Mouse (Mus musculus): Measurements from ENCODE around the gene Grem2. TPM values are rescaled to one million over a fixed set of nuclear protein-coding genes. Genes with fewer than 3 reads are reported as not detected.

The Grem2 gene
- total RNA-seq (2021) = under 1 TPM; 0.48 to 0.90 TPM
- long read RNA-seq, experiment 1 = 0 reads
- long read RNA-seq, experiment 2, partial matches to known transcripts = 0 of 2 reads
- long read RNA-seq, experiment 2, other reads (novel, unspliced or antisense) = 1 of 2 reads

DNA sequence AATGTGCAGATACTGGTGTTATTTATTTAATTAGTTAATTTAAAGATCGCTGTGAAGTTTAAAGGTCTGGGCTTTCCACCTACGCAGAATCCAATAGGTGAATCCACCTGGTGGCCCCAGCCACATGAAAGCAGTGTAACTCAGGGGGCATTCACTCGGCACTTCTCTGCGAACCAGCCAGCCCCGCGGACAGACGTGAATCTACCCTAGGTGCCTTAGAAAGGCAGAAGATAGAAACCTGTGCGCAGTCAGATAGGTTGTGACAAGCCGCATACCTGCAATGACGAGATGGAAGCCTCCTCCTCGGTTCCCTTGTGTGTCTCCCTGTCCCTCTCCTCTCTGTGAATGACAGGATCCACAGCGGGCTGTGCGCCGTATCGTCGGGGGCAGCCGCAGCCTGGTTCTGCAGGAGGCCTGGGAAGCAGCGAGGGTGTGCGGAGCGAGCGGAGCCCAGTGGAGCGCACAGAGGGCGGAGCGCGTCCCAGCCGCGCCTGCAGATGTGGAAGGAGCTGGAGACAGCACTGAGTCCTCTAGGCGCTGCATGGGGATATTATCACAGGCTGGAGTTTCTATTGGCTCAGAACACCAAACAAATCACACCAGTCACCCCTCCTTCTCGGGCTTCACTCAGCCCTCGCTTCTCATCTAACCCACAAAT is at the start of gene Grem2:
Gene Grem2 (minus strand): TSS at position 522 of the 658 bp plus-strand sequence.
- peak in 1 of 2 experiments; percentile 11 for DNase-seq (ENCODE audit: low spot score in 2 of 2)

DNA sequence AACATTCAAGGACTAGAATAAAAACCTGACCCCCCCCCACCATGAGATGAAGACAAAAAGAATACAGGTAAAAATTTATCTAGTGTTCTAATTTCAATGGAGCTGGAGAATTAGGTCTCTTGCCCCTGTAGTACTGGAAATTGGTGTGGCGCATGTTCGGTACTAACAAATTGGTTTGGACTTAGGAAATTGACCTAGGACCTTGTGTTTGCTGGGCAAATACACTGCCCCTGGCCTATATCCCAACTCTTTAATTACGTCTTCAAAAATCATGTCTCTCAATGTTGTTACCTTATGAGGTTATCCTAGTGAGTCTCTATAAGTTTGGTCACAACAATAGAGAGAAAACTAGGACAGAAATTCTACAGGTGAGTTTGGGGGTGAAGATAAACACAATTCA is 38.2 kb upstream of the Grem2 start:
- no peak for DNase-seq (ENCODE audit: low spot score in 2 of 2)

DNA sequence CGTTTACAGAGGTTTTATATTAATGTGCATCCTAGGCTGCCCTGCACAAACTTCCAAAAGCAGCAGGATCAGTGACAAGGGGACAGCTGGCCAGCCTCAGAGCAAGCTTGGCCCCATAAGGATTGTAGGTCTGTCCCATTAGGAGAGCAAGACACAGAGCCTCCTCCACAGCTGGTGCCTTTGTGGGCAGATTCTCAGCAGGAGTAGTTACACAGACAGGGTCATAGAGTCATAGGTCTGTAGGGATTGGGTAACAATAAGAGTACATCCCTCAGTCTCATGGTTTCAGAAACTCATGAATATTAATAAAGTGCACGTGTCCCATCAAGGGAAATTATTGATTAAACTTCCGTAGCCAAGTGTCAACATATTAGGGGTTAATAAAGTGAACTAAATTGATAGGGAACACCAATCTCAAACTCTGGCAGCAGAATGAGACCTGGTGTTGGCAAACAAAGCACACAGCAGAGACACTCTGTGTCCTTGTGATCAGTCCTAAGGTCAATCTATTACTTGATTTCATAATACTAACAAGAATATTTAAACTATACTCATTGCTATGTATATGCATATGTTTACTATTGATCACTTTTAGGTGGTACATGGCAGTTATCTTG is 9.5 kb upstream of the Grem2 start:
- no peak for DNase-seq (ENCODE audit: low spot score in 2 of 2)

DNA sequence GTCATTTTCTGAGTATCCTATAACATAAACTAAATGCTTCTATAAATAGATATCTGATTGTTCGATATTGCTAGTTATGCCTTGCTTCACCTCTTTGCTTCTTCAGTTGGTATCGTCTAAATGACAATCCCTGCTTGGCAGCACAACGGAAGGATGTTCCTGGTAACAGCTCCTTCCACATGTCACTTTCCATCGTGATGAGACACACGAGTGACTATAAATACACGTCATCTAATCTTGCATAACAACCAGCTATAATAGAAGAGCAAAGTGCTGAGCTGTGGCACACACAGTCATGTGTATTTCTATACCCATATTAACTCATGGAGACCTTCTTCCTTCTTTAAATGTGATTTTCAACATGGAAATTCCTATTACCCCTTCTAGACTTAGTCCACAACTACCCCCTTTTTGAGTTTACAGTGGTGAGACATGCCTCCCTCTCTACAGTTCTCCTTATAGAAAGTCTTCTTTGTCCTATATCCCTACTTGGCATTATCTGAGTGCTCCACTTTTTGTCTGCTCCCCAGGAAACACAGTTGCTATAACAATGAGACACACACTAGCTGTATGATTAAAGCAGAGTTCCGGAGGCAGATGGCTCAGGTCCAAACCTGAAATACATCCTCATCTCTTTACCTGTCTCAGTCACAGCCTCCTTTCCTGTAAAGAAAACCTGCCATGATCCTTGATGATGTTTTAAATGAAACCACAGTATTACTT is 8.0 kb upstream of the Grem2 start:
- no peak for DNase-seq (ENCODE audit: low spot score in 2 of 2)

DNA sequence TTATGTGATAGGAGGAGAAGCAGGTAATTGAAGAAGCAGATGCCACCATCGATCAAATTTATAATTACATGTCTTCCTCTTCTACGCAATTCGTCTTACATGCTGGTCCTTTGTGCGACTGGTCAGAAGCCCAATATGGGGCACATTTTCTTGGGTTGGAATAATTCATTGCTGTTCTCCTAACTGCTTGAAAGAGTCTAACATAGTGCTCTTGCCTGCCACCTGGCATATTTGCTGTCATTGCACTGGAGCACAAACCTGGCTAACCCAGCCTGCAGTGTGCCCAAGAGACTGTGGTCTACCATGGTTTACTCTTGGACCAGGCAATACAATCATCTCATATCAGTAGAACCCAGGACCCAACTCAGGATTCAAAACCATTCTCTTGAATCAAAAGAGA is 2.7 kb downstream of the Grem2 start:
- no peak for DNase-seq (ENCODE audit: low spot score in 2 of 2)

DNA sequence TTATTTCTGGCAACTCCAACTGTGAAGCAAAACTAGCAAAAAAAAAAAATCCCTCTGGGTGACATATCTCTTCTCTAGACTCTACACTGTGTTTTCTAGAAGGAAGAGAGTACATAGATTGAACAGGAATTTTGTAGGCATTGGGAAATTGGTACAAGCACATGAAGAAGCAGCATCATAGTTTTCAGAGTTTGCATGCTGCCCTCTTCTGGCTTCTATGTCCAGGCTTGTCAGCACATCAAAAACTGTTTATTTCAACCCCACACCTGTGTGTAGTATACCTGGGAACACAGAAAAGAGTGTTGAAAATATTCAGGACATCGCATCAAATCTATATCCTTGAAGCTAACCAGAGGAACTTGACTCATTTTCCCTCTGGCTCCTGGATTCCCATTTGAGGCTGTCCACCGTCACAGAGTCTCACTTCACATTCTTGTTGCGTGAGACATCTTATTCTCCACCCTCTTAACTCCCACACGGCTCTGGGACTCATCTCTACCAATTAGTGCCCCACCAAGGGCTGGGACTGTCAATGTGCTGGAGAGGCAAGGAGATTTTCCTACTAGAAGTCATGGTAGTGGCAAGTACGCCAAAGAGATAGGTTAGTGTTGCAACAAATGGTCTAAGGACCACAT is 3.3 kb downstream of the Grem2 start:
- no peak for DNase-seq (ENCODE audit: low spot score in 2 of 2)

DNA sequence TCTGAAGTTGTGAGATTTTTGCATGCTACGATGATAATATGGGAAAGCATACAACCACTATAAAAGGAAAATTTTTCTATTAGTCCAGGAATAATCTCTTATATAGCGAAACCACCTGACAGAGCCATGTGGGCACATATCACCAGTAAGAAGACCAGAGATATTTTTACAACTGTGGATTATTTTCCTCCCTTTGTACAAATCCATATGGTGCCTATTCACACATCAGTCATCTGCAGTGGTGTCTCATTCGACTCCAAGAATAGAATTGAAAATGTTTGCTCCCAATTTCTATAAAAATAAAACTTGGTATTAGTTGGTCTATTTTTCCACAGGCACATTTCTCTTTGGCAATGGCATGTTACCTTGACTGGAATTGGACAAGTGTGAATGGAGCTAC is 11.8 kb downstream of the Grem2 start:
- DNase-seq (ENCODE audit: low spot score in 2 of 2) = no peak

DNA sequence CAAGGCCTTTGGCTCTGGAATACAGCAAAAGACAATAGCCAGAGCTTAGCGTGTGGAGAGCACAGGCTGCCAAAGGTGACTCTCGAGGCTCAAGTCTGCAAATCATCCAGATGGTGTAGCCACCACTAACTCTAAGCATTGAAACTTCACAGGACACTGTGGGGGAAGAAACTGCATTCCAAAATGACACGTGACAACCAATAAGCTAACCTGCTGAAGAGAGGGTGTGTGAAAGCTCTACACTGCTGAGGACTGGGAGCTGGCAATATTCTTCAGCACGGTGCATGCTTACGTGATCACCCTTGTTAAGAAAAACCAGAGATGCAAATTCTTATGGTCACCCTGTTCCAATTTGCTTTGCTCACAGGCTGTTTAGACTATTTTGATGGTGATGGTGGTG is 13.4 kb downstream of the Grem2 start:
- DNase-seq (ENCODE audit: low spot score in 2 of 2) = no peak

DNA sequence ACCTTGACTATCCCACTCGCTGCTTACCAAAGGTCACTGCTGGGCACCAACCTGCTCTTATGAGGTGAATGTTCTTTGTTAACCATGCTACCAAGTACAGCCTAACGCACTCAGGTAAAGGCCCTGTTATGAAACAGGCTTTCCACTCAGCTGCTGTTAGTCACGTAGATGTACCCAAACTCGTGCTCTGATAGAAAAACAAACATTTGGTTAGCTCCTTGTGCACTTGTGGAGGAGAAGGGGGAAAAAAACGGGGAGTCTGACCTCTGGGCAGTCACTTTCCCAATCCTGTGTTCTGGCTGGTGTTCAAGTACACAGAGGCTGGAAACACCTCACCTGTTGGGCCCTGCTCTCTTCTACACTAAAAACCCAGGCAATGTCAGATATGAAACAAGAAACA is 14.0 kb downstream of the Grem2 start:
- no peak for DNase-seq (ENCODE audit: low spot score in 2 of 2)

DNA sequence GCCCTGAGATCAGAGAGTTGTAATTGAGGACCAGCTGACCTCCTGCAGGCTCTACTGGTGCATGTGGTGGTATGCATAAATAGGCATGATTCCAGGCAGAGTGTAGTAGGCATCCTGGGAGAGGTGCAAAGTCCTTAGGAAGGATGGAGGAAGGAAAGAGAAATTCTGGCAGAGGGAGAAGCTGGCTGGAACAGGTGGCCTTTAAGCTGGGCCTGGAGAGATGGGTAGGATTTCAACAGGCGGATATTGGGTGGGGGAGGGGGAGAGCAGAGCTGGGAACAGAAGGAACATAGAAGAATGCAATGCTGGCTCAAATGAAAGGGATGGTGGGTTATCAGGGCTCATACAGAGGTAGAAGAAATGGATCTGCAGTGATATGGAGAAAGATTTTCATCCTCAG is 18.9 kb downstream of the Grem2 start:
- DNase-seq (ENCODE audit: low spot score in 2 of 2) = no peak

DNA sequence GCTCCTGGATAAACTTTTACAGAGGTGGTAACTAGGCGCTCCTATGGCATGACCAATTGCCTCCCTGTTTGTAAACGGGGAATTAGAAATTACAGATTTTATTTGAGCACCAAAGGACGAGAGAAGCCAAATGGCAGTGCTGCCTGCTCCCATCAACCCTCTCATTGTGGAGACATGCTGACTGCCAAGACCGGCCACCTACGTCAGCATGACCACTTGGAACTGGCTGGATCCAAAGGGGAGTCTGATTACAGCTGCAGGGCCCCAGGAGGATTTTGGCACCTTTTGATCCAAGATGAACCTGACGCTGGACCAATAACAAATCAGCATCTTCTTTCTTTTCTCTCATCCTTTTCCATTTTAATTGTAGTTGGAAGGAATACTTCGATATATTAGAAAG is 29.1 kb downstream of the Grem2 start:
- DNase-seq (ENCODE audit: low spot score in 2 of 2) = no peak

DNA sequence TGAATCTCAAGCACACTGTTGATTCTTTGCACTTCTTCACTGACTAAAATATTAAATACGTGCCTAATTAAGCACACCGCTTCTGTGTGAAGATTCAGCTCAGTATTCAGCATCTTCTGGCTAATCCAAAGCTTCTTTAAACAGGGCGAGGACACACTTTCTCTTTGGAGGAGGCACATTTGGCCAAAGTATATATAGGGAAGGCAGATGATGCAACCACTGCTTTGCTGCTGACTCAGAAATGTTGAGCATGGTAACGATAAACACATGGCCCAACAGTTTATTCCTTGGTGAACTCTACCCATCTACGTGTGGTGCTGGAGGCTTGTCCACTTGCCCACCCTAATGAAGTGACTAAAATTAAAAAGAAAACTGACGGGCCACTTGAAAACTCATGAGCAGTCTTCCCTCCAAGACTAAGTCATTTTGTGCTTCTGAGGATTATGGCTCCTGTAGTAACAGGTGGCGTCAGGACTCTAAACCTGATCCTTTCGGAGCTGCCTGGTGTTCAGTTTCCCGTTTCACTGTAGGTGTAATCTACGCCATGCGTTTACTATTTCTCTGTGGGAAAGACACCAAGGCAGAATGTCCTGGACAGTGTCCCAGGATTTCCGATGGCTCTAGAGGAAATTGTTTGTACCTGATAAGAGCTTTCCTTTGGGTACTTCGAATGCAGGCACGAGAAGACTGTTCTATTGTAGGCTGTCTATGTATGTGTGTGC is 32.8 kb downstream of the Grem2 start:
- no peak for DNase-seq (ENCODE audit: low spot score in 2 of 2)

DNA sequence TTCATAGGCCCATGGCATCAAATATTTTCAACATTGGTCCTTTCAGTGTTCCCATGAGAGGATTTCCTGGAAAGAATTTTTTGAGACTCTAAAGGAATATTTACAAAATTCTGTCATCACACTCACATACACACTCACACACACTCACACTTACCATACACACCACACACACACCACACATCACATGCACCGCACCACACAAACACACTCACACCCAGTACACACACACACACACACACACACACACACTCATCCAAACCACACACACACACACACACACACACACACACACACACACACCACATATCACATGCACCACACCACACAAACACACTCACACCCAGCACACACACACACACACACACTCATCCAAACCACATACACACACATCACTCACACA is 33.5 kb downstream of the Grem2 start:
- no peak for DNase-seq (ENCODE audit: low spot score in 2 of 2)

DNA sequence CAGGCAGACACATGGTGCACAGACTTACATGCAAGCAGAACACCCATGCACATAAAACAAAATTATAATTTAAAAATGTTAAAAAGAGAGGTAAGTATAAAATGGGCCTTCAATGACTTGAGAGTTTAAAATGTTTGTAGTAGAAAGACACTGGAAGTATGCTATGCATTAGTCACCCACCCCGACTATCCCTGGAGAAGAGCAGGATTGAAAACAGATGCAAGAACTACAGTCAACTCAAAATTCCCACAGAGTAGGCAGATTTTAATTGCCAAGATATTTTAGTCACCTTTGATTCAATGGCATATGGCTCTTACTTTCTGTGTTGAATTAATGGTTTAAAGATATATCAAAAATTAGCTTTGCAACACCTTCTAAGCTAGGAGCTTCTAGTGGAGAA is 39.1 kb downstream of the Grem2 start:
- DNase-seq (ENCODE audit: low spot score in 2 of 2) = no peak

DNA sequence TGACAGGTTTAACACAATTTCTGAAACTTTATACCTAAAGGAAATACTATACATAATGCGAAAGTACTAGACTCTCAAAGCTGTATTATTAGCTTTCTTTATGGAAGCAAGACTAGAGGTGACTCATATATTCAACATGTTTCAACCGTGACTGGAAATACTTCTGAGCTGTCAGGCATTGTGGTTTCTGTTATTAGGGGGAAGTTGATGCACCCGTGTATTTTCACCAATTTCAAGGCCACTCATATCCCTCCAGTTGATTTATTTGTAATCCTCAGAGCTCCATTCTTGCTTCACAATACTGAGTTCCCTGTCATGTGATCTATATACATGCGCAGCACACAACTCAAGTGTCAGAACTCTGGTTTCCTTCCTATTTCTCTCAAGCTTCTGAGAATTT is 46.4 kb downstream of the Grem2 start:
- DNase-seq (ENCODE audit: low spot score in 2 of 2) = no peak

DNA sequence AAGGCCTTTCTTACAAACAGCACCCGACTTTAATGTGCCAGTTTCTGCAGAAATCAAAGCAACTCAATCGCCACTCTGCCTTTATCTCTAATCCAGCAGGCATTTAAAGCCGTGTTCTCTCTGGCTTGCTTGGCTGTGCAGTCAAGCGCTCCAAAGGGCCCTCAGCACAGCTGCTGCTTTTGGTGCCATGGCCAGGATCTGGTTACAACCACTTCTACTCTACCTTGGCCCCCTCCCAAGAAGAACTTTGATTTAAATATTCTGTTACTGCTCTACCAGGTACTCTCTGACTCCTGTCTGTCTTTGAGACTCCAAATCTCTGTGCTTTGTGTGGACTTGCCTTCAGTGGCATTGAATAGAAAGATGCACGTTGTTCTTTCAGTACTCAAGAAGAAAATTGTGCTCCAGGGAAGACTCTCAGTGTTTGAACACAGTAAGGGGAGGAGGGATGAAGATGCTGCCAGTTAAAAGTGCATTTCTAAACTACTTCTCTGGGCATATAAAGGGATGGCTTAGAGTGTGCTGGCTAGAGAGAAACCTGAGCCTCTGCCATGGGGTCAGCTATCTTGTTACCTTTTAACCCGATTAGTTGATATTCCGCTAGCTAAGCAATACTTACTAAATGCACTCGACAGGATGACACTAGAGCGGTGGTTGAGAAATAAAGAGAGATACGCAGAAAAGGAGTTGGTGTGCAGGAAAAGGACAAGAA is 61.1 kb downstream of the Grem2 start:
- DNase-seq (ENCODE audit: low spot score in 2 of 2) = no peak

DNA sequence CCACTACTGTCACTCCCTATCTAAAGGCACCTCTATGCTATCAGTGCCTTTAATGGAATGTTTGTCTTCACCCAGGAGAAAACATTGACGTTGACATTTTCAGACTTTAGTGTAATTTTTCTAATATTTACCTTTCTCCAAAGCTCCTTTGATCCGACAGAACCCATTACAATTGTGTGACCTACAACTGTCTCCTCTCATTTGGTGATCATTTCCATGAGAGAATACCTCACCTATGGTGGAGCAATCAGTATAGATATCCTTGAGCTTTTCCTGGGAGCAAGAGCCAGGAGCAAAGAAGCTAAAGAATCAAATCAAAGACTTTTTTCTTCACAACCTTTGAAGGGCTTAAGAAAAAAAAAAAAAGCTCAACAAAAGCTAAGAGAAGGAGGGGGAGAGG is 65.4 kb downstream of the Grem2 start:
- DNase-seq (ENCODE audit: low spot score in 2 of 2) = no peak

DNA sequence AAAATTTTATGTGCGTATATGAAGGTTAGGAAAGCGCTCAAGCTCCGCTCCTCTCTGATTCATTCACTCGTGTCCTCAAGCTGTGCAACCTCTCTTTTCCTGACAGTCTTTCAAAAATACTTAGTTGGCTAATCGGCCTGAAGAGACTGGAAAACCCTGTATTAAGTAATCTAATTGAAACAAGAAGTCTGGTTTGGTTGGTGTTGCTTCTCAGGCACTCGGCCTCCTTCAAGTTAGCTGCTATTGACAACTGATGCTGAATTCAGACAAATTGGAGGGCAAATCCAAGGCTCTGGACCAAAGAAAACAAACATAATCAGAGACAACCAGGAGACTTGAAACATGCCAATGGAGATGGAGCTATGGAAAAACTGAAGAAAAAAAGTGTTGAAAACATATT is 76.8 kb downstream of the Grem2 start:
- DNase-seq (ENCODE audit: low spot score in 2 of 2) = no peak

DNA sequence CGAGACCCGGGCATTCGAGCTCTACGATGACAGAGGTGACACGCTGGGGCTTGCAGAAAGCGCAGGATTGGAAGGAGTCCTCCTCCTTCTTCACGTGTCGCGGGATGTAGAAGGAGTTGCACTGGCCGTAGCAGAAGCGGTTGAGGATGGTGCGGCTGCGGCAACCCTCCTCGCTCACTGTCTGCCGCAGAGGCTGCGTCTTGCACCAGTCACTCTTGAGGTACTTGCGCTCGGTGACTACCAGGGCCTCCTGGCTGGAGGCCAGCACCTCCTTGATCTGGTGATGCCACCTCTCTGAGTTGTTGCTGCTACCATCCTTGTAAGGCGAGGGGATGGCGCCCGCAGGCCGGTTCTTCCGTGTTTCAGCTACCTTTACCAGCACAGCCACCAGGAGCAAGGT is 84.8 kb downstream of the Grem2 start:
- DNase-seq (ENCODE audit: low spot score in 2 of 2) = no peak

DNA sequence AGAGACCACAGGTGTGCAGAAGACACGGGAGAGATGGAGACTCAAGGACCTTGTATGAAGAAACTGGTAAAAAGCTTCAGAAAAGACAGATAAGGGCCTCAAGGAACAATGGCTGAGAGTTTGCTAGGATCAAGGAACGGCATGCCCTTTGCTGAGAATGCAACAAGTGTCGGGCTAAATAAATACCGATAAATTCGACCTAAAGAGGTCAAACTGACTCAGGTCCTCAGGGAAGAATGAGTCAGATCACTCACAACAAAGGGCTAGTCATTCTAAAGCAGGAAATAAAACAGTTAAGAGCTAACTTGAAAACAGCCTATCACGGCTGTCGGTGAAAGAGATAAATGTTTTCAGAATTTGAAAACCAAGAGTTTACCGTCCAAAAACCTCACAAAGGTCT is 95.1 kb downstream of the Grem2 start:
- DNase-seq (ENCODE audit: low spot score in 2 of 2) = no peak

DNA sequence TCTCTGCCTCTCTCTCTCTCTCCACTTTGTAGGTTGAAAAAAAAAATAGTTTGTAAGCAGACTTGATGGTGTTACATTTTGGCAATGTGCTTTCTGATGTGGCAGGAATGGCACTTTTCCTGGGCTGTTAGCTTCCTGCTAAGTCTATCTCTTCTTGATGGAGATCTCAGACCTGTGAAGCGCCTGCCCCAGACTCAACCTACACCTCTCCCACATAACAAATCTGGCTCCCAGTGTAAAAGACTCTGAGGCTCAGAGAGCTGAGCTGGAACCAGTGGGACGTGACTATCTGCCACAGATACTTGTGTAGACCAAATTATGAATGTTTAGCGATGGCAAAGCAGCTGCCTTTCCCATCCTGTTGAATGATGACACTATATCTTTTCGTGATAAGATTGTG is 109.8 kb downstream of the Grem2 start:
- no peak for DNase-seq (ENCODE audit: low spot score in 2 of 2)

Data from adrenal gland, postnatal 4 days (tissue).